Mouse (Mus musculus): ENCODE data around the gene Ryr1.

The Ryr1 gene

GRCm38 (mm10) chr7:28957997-28958725, 166.8 kb downstream of the Ryr1 start:
- DNase-seq: no peak

GRCm38 (mm10) chr7:28957286-28957685, 167.7 kb downstream of the Ryr1 start:
- no peak for DNase-seq

- DNase-seq: no peak
Observed at GRCm38 (mm10) chr7:28956270-28956669, 168.7 kb downstream of the Ryr1 start.

- DNase-seq: no peak
Observed at GRCm38 (mm10) chr7:28955295-28955897, 169.6 kb downstream of the Ryr1 start.

GRCm38 (mm10) chr7:28954773-28955172, 170.2 kb downstream of the Ryr1 start:
- no peak for DNase-seq

GRCm38 (mm10) chr7:28953476-28954376, 171.3 kb downstream of the Ryr1 start:
- no peak for DNase-seq

Measured in cerebellum, adult 9-11 months (tissue).